Mouse (Mus musculus) testis, postnatal 14 days (tissue): ENCODE results near the gene Card10.
A peak's percentile ranks its signal among the peaks of the same experiment; 100 is the strongest.

ENCODE experiments used
- DNase-seq: peaks from one replicate; pipeline ENCODE4 v3.0.0; 2021; ENCODE audit warnings: low spot score

Card10 gene

DNA sequence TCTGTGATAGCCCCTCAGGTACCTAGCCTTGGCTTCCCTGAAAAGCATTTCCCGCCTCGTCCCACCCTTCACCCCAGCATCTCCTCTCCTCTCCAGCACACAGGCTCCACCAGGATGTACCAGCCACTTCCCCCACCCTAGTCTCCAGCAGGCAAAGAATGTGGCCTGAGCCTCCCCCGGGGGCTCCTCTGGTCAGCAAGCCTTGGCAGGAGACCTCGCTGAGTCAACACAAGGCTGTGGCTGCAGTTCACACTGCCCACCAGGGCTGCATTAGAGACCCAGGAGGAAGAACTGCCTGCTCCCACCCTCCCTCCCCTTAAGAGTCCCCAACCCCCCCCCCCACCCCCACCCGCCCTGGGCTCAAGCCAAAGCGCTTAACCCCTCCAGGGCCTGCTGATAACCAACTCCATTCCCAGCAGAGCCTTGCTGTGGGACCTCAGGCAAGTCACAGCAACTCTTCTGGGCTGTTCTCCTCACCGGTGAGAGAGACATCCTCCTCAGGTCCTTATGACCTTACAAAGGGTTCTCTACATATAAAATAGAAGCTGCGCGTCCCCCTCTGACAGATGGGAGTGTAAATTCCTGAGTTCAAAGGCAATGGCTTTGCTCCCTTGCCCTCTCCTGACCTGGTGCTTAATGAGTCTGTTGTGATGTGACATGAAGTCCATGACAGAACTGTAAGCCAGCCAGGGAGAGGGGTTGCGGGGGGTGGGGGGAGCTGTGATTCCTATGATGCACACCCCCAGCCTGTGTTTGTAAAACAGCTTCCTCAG lies 31.6 kb upstream of the Card10 start:
- DNase-seq = no peak

DNA sequence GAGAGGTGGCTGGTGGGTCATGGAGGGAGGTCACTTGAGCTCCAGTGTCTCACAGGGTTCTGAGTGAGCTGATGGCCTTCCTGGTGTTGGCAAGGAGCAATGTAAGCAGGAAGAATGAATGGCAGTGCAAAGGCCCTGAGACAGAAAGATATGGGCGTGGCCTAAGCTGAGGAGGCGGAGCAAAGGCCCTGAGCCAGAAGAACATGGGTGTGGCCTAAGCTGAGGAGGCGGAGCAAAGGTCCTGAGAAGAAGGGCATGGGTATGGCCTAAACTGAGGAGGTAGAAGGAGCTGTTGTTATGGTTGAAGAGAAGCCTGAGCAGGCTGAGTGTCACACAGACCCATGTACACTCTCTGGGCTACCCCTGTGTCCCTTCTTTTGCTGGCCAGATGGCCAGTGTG lies 30.7 kb upstream of the Card10 start:
- DNase-seq = no peak

DNA sequence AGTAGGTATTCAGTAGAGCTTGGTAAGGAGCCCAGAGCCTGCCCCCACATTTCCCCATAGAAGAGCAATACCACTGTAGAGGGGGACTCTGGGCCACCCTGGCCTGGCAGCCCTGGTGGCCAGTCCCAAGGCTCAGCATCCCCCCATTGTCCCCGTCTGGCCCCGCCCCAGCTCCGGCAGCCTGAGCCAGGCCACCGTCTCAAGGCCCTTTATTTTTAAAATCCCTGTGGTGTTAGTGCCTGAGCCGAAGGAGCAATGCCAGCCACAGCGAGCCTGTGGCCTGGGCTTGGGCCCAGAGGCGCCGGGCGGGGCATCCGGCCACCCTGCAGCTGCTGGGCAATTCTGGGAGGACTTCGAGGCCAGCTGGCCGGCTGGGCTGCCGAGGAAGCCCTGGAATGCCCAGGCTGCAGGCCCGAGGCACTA lies 29.9 kb upstream of the Card10 start:
- DNase-seq = peak; percentile 63

DNA sequence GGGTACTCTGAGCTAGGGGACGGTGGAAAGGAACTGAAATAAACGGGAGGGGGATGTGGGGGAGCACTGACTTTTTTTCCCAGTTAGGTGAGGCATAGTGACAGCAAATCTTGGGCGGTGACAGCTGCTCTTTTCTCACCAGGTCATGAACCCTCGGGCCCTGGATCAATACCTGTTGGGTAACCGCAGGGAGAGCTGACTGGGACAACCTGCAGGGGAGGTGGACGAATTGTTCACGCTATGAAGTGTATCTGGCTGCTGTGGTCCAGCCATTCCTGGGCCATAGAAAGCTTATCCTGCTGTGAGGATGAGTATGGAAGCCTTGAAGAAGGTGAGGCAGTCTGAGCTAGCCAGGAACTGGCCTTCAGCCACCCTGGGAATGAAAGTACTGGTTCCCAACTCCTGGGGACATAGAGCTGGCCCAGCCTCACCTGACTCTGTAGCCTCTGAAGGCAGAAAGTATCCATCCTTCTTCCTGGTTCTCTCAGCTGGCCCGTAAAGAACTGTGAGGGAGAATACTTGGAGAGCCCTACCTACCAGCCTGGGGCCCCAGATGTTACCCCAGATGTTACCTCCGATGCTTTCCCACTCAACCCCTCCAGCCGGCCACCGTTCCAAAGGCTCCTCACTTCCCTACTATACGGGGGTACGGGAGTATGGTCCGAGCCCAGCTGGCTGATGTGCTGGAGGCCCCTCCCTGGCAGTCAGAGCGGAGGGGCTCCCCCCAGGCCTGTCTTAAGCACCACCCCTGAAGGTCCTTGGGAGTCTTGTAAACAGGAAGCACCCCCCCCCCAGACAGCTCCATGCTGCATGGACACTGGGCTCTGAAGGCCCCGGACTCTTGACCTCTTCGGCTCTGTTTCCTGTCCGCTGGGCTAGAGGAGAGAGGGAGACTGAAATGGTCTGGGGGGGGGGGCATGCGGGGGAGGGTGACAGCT lies 29.1 kb upstream of the Card10 start:
- no peak for DNase-seq

DNA sequence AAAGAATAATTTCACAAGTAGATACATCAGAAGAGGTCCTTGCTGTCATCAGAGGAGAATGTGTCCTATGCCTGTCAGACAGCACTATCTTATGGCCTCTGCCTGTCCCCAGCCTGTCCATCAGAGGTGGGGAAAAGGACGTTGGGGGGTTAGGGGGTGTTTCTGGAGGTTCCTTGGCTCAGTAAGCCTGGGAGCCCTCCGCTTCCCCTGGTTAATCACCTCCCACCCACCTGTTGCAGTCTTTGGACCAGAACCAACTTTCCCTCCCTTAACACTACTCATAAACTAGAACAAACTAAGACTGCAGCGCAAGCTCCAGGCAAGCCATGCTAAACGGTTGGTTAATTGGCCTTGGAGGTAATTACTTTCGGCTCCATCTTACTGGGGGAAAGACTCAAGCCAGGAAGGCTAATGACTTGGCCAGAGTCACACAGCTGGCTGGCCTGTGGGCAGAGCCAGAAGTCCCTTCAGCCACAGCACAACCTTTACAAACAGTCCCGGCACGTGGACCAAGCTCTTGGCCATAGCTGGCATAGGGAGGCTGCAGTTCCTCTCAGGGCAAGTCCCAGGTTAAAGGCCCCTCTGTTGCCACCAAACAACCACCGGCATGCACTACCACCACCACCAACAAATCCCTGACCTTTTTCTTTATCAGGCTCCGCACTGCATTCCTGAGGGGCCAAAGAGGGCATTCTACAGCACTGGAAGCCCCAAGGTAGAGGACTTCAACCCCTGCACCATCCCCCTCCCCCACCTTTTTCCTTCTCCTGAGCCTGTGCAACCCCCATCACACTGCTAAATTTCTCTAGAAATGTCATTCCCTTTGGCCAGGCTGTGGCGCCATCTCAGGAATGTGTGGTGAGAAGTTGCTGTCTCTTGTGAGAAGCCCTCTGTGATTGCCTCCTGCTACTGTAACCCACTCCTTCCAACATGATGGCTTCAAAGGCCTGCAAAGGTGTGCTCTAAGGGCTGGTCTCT lies 28.2 kb upstream of the Card10 start:
- no peak for DNase-seq

DNA sequence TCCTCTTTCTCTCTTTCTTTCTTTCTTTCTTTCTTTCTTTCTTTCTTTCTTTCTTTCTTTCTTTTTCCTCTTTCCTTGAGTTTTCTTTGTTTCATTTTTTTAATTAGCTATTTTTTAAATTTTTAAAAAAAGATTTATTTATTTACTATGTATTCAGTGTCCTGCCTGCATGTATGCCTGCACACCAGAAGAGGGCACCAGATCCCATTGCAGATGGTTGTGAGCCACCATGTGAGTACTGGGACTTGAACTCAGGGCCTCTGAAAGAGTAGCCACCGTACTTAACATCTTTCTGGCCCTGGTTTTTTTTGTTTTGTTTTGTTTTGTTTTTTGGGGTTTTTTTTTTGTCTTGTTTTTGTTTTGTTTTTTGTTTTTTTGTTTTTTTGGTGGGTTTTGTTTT lies 26.8 kb upstream of the Card10 start:
- DNase-seq = no peak

DNA sequence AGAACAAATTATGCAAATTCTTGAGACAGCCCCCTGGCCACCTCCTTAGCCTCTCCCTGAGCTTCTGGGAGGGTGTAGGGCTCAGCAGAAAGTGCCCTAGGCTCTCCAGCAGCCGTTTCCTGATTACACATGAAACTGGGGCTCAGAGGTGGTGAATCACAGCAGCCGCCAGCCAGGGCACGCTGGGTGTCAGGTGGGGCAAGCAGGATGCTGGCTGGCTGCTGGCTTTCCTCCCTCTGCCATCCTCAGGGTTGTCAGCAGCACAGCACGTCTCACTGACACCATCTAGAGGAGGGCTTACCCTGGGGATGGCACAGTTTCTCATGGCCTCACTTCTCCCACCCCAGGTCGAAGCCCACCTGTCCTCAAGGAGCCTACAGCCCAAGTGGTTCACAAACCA lies 25.5 kb upstream of the Card10 start:
- DNase-seq = no peak

DNA sequence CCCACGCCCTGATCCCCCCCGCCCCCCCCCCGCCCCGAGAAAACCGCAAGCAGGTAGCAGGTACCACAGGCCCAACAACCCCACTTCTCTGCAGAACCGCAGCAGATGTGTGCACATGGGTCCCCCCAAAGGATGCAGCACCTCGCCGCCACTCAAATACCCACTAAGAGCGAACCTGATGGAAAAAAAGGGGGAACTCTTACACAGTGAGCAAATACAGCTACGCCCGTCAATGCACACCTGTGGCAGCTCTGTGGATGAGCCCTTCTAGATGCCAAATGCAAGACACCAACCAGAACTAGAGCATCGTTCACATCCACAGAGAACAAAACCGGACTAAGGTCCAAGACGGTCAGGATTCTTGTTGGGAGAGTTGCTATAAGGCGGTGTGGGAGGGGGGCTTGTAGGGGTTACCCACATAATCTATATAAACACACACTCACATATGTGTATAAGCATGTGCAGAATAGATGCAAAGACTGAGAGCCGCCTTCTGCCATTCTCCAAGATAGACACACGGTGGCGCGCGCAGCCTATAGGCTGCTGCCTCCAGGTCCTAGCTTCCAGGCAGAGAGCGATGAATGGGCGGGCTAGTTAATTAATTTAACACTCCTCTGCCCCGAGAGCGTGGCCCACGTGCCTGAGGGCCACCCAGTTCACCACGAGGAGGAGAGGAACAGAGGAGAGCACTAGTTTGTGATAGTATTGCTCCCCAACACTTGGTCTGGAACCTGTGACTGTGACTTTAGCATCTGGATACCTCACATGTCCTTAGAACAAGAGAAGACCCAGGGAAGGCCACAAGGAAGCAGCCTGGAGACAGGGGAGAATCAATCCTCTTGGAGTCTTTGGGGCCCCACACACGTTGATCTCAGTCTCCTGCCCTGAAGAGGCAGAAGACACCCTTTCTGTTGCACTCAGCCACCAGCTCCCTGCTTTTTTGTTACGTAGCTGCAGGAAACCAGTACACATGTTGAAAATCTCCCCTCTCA lies 23.7 kb upstream of the Card10 start:
- DNase-seq = no peak

DNA sequence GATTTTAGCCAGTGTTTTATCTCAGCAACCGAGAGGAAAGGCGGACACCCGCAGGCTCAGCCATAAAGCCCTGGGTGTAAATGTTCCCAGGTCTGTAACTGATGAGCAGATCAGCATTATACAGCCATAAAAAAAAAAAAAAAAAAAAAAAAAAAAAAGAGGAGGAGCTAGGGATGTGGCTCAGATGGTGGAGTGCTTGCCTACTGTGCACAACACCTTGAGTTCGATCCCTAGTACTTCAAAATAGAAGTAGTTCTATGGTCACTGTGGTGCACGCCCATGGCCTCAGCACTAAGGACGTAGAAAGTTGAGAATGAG lies 13.2 kb upstream of the Card10 start:
- DNase-seq = no peak

DNA sequence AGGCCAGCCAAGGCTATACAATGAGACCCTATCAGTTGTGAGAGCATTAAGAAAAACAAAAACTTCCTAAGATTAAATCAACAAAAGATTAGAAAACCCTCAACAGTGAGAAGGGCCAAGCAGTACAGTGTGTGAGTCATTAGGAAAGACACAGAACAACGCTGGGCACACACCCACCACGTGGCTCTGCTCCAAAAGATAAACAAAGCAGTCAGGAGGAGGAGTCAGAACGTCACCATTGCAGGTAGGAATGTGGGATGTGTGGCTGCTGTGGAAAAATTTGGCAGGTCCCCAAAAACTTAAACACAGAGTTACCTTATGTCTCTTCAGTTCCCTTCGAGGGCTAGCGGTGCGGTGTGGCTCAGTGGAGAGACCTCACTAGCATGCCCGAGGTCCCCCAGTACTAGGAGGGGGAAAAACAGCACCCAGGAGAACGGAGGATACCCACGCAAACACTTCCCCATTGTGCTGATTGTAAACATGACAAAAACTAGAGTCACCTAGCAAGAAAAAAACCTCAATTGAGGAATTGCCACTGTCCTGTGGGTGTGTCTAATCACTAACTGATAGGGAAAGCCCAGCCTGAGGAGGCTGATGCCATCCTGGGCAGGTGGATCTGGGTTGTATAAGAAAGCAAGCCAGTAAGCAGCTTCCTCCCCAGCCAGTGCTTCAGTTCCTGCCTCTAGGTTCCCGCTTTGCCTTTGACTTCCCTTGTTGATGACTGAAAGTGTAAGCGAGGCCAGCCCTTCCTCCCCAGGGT lies 12.7 kb upstream of the Card10 start:
- no peak for DNase-seq

DNA sequence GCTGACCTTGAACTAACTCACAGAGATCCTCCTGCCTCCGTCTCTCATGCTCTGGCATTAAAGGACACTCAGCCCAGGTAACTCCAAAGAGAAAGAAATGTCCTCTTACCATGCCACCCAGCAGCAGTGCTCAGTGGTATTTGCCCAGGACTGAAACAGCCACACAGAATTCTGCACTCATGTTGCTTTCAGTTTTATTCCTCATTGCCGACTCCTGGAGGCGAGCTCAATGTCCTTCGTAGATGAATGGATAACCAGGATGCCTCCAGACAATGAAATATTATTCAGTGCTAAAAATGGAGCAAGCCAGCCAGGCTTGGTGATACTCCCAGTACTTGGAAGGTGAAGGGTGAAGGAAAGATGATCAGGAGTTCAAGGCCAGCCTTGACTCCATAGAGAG lies 10.8 kb upstream of the Card10 start:
- DNase-seq = no peak

DNA sequence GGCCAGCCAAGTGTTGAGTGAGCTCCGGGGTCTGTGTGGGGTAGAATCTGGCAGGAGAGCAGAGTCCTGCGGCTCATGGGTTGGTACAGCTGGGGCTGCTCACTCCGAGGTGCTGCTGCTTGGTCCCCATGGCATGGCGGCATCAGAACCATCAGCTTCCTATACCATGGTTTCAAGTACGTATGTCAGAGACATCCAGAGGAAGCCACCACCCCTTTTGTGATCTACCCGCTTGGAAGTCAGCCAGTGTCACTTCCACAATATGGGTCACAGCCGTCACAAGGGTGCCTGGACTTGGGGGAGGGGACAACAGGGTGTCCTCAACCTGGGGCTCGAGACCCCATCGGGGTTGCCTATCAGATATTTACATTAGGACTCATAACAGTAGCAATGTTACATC lies 7.3 kb upstream of the Card10 start:
- DNase-seq = no peak

DNA sequence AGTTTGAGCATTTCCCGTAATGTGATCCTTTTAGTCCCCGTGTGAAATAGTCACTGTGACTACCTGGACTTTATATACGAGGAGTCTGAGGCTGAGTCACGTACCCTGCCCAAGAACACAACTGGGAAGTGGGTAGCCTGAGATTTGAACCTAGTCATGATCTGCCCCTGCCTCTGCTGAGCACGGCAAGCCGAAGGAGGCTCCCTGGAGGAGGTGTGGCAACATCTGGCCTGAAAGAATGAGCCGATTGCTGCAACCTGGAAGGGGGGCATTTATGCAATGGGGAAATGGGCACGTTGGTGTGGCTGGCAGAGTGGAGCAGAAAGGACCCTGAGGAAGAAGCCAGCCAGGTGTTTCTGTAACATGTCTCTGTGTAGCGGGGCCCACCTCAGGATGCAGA lies 6.9 kb upstream of the Card10 start:
- DNase-seq = no peak

DNA sequence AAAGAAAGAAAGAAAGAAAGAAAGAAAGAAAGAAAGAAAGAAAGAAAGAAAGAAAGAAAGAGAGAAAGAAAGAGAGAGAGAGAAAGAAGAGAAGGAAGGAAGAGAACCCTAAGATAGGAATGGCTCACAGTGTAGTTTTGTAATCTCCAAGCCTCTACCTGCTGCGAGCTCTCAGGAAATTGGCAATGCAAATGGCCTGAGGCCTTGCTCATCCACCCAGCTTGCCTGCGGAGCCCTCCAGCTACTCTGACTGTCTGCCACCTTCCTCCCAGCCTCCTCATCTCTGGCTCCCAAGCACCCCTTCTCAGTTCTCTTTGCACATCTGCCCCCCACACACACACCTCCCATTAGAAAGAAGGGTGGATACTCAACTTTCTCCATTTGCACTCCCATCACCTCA lies 6.1 kb upstream of the Card10 start:
- no peak for DNase-seq

DNA sequence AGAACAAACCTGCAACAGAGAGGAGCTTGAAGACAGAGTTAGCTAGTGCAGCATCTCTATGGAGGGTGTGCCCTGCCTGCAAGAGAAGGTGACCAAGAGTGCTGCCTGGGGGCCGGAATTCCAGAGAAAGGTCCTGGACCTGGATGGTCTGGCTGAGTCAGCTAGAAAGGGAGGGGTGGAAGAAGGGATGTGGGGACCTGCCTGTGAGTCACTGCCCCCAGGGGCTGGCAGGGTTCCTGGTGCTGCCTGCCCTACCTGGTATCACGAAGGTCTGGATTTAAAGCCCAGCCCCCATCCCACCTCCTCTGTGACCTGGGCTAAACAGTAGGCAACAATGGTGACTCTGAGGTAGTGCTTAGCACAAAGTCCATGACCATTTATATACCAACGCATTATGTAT lies 4.3 kb upstream of the Card10 start:
- DNase-seq = no peak

DNA sequence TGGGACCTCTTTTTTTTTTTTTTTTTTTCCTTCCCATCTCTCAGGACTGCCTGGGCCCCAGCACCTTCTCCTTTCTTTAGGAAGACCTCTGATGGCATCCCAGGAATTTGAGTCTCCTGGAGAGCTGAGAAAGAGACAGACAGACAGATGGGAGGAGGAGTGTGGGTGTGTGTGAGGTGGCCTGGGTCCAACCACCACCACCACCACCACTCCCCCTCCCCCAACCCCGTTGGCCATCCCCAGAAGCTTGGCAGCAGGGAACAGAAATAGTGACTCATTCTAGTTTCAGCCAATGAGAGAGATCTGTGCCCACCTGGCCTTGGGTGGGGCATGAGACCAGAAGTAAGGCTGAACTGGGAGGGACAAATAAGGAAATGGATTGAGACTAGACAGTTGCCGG lies 3.8 kb upstream of the Card10 start:
- no peak for DNase-seq

DNA sequence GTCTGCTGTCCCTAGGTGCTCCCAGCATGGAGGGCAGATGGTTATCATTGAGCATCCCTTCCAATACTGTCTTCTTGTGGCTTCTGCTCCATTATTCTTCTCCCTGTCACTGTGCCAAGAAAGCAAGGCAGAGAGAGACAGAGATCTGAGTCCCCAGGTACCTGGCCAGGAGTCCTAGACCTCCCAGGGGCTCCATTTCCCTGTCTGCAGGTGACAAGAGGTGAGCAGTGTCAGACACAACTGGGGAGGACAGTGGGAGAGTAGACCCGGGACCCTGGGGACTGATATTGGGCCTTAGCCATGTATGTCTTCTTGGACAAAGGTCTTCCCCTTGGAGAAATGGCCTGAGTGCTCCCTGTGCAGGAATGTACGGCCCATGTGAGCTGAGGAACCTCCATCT lies 2.5 kb upstream of the Card10 start:
- no peak for DNase-seq

DNA sequence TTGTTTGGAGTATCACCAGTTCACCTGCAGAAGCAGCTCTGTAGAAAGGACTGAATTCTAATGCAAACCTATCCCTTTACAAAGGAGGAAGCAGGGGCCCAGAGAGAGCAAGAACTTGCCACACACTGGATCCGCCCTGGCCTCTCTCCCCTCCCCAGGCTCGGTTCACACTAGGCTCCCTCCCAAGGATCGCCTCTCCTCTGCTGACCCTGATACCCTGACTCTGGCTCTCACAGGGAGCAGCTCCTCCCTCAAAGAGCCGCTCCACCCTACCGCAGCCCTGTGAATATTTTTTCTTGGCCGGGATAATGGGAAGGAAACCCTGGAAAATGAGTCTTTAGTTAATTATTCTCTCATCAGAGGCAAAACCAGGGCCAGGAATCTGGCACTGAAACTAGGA lies 1.5 kb upstream of the Card10 start:
- DNase-seq = no peak

DNA sequence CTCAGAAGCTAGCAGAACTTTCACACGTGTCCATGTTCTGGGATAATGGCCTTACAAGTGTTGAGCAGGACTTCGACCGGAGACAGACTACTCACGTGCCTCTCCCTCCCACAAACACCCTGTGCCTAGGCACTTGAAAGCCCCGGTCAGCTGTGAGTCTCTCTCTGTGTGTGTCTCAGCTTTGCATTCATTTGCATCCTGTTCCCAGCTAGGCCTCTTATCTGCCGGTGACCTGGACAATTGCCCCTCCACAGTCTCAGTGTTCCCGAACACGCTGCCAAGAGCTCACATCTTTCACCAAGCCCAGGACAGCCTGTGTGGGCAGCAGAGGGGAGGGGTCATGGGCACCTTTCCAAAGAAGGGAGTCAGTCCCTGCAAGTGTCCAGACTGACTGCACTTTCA lies 658 bp upstream of the Card10 start:
- peak; percentile 88 for DNase-seq

DNA sequence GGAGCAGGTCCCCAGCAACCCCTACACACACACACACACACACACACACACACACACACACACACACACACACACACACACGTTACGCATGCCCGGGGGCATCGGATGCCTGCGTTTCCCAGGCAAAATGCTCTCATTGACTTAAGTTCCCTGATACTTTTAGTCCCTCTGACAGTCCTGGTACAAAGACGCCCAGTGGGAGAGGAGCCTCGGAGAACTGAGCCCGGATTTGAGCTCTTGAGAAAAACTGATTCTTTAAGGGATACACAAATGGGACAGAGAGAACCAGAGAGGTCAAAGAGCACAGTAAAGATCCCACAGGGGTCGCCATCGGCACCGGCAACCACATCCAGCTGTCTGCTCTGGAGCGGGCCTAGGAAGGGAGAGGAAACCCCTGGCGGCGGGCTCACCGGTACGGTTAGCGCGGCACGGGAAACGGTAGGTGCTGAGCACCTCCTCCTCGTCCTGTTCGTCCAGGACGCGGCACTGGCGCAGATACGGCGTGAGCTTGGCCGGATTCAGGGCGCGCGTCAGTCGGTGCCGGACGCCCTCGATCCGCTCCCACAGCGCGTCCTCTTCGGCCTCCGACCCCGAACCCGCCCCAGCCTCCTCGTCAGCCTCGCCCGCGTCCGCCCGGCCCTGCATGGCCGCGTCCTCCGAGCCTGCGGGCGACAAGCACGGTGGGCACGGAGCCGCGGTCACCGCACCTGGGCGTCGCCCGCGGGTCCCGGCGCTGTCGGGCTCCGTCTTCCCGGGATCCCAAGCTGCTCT lies 686 bp downstream of the Card10 start:
- DNase-seq = no peak
